Mouse (Mus musculus) ovary, postnatal 14 days (tissue): Measurements from ENCODE around the gene Spcs1.

ENCODE experiments used
- DNase-seq: peaks from one replicate; pipeline ENCODE4 v3.0.0; 2022; ENCODE audit warnings: low spot score

Spcs1 gene

DNA sequence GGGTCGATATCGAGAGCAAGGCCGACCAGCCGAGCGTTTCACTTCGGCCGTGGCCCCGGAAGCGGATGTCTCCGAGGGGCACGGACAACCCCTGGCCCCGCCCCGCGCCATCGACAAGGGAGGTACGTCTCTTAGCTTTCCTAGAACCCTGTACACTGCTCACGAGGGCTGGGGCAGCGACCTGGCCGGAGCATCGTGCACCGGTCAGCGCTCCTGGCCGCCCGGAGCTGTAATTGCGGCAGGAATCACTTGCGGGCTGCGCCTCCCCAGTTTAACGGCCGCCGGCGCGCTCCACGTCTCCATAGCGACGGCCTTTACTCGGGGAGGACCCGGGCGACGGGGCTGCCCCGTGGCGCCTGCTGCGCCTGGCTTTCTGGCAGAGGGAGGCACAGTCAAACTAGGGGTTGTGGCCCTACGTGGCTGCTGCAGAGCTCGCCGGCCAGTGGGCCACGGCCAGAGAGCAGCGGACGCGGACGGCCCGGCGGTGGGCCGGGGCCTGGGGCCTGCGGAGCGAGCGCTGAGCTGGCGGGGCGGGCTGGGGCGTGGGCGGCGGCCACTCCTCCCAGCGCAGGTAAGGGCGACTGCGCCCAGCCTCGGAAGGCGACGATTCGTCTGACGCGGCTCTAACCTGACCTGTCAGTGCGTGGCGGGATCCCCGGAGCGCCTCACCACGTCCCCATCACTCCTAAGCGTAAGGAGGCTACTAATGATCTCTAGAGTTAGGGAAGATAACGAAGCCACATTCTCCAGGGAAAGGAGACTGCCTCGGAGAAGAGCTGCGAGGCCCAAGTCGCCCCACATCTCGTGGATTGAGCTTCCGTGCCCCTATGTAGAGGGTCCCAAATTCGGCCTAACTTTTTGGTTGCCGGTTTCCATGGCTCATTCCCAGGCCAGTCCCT is at the start of gene Spcs1, which contains the start of gene Glt8d1:
Gene Spcs1, minus strand, starts transcription at position 366 of the 899 bp plus-strand sequence.
Gene Glt8d1, plus strand, starts transcription at position 94 of the 899 bp plus-strand sequence.
- peak; percentile 79 for DNase-seq

DNA sequence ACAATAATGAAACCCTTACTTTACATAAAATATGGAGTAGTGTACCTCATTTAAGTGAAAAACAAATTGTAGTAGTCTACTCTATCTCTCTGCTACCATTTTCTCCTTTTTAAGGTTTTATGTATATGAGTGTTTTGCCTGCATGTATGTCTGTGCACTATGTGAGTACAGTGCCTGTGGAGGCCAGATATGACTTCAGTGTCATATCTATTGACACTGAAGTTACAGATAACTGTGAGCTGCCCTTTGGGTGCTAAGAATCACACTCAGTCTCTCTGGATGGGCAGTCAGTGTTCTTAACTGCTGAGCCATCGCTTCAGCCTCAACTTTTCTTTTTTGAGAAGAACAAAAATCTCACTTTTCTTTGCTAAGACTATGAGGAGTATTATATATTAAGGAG is 44.3 kb upstream of the Spcs1 start:
- DNase-seq = no peak

GRCm38 (mm10) chr14:31045296-31045695 is 43.8 kb upstream of the Spcs1 start:
- DNase-seq = no peak

- no peak for DNase-seq
Observed at GRCm38 (mm10) chr14:31025785-31026184, 24.3 kb upstream of the Spcs1 start.

- DNase-seq = no peak
Observed at GRCm38 (mm10) chr14:31022579-31022978, 21.1 kb upstream of the Spcs1 start.

DNA sequence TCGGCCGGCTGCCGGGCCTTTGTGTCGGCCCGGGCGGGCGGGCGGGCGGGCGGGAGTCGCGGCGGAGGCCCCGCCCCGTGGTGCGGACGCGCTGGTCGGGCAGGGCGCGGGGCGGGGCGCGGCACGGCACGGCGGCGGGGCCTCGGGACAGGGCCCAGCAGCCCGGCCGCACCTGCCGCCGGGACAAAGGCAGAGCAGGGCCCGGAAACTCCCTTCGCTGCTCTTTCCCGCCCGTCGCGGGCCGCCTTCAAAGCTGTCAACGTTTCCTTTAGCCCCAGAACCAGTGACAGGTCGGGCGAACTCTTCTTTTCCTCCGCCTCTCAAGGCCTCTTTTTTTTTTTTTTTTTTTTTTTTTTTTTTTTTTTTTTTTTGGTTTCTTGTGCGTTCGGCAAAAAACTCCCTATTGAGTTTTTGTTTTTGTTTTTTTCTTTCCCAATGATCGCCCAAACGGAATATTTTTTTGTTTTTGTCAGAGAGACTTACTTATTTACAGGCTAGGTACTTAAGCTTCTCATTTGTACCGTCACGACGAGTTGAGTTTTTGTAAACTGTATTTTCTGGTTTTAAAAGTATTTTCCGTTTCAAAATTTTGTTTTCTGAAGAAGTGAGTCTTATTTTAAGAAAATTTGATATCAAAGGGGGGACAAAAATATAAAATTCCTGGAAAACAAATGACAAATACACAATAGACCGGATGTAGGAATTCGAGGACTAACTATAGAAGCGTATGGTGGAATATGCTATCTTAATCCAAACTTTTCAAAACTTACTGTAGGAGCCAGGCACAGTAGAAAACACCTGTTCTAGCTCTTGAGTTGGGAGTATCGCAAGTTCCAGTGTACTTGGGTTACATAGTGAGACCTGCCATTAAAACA is 18.1 kb upstream of the Spcs1 start:
- DNase-seq = peak; percentile 52

- peak; percentile 92 for DNase-seq
Observed at GRCm38 (mm10) chr14:31018860-31019291, 17.4 kb upstream of the Spcs1 start, which contains the start of the genes Pbrm1 and Gnl3. Gene Pbrm1, plus strand, starts transcription at chr14:31019138. Gene Gnl3, minus strand, starts transcription at chr14:31019152.

DNA sequence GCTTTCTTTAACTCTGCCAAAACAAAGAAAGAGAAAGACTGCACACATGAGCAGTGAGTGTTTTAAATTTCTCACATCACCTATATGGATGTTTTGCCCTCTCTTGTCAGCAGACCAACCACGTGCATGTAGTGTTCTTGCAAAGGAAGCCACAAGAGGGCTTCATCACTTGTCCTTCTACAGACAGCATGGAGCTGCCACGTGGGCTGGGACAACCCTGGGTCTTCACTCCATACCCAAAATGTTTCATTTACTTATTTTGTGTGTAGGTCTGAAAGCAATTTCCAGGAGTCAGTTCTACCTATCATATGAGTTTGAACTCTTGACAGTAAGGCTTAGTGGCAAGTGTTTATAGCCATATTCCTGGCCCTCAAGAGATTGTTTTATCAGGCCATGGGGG is 16.4 kb upstream of the Spcs1 start:
- DNase-seq = no peak

DNA sequence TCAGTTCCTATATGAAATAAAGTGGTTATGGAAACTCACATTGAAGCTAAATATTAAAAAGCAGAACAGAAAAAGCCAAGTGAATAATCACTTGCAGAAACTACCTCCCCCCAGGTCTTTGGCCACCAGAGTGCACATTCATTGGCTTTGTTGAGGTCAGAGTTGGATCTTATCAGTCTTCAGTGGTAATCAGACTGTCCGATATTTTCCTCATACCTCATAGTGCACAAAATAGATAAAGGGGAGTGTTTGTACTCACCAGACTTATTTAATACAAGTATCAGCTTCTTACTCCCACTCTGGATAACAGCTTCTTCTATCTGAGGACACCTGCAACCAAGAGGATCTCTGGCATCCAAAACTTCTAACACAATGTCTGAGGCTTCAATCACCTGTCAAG is 14.6 kb upstream of the Spcs1 start:
- DNase-seq = no peak

DNA sequence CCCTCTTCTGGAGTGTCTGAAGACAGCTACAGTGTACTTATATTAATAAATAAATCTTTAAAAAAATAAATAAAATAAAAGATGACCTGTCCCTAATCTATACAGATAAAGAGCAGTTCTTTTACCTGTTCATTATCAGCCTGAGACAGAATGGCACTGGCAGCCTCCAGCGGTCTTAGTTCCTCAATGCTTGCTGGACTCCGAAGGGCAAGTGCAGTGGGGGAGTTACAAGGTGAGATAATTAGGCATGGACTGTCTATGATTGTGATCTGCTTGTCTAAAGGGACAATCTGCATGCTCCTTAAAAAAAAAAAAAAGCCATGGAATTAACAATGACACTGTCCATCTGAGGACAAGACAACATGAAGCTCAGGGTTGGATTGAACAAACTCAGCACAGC is 12.5 kb upstream of the Spcs1 start:
- no peak for DNase-seq

- no peak for DNase-seq
Observed at GRCm38 (mm10) chr14:31011588-31011987, 10.1 kb upstream of the Spcs1 start.

GRCm38 (mm10) chr14:31006779-31007178 is 5.3 kb upstream of the Spcs1 start:
- no peak for DNase-seq

DNA sequence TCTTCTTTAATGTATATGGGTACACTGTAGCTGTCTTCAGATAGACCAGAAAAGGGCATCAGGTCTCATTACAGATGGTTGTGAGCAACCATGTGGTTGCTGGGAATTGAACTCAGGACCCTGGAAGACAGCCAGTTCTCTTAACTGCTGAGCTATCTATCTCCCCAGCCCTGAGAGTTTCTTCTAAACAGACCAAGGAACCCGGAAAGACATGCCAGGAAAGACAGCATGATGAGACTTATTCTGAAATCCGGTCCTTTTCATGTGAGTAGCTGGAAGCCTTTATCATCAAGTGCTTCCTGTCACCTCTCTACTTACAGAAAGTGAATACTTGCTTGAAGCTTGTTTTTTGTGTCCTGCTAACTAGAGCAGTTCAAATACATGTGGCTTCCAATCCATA is 3.1 kb upstream of the Spcs1 start:
- DNase-seq = no peak

- DNase-seq = no peak
Observed at GRCm38 (mm10) chr14:31000816-31001306, 611 bp downstream of the Spcs1 start.

DNA sequence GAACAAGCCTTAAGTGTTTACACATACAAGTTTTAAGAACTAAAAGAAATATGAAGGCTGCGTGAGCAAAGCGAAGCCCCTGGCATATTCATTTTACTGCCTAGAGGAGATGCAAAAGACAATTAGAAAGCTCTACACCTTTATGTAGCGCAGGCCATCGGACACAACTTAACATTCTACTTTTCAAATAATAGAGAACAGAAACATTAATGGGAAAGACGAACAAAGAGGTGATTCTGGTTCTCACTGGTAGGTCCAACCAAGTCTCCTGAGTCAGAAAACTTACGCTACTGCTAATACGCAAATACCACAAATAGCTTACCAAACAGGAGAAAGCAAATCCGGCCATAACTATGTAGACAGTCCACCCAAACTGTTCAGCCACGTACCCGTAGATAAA is 1.1 kb downstream of the Spcs1 start:
- no peak for DNase-seq

GRCm38 (mm10) chr14:30996417-30996816 is 5.1 kb downstream of the Spcs1 start:
- DNase-seq = no peak

DNA sequence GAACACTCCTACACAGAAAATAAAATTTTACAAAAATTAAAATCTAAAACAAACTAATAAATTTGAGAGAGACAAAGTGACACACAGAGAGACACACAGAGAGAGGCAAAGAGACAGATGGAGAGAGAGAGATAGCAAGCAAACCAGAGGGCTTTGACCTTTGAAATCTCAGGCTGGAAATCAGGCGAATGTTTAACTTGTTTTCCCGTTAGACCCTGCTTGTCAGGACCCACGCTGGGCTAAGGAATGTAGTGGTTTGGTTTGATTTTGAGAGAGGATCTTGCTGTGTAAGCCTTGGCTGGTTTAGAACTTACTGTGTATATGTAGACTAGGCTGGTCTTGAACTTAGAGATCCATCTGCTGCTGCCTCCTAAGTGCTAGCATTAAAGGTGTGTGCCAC is 25.2 kb downstream of the Spcs1 start:
- no peak for DNase-seq

DNA sequence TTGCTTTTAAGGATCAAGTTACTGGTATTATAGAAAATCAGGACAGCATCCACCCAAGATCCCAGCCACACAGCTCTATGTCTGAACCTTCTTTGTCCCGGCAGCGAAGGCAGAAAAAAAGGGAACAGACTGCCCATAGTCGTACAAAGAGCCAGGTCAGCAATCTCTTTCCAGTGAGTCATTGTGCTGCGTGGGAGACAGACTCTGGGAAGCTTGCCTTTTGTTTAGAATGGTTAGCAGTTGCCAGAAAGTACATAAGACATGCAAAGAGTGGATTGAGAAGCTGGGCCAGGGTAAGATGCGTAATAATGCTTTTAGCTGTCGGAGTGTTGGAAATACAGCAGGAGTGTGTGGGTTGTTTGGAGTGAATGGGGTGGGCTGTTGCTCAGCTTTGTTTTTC is 27.3 kb downstream of the Spcs1 start:
- DNase-seq = peak; percentile 15

DNA sequence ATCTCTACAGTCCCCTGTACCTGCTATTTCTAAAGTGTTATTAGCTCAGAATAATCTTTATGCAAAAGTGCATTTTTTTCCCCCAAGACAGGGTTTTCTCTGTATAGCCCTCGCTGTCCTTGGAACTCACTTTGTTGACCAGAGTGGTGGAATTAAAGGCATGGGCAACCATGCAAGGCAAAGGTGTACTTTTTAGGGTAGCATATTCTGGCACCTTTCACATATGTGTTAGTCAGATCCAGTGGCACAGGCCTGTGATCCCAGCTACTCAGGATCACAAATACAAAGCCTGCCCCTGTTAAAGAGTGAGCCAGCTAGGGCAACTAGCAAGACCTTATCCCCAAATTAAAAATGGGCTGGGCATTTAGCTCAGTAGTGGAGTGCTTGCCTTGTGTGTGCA is 41.1 kb downstream of the Spcs1 start:
- DNase-seq = no peak

DNA sequence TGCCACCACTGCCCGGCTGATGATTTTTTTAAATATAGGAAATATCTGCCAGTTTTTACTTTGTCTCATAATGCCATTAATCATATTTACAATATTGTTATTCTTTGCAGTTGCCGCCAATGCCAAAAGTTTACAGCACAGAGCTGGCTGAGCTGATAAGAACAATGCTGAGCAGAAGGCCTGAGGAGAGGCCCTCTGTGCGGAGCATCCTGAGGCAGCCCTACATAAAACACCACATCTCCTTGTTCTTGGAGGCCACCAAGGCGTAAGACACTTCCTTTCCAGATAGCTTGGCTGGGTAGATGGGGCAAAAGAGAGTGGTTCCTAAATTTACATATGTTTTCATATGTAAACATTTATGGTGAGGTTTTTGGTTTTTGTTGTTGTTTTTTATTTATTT is 42.4 kb downstream of the Spcs1 start:
- no peak for DNase-seq

GRCm38 (mm10) chr14:30958517-30958916 is 43.0 kb downstream of the Spcs1 start:
- DNase-seq = no peak

DNA sequence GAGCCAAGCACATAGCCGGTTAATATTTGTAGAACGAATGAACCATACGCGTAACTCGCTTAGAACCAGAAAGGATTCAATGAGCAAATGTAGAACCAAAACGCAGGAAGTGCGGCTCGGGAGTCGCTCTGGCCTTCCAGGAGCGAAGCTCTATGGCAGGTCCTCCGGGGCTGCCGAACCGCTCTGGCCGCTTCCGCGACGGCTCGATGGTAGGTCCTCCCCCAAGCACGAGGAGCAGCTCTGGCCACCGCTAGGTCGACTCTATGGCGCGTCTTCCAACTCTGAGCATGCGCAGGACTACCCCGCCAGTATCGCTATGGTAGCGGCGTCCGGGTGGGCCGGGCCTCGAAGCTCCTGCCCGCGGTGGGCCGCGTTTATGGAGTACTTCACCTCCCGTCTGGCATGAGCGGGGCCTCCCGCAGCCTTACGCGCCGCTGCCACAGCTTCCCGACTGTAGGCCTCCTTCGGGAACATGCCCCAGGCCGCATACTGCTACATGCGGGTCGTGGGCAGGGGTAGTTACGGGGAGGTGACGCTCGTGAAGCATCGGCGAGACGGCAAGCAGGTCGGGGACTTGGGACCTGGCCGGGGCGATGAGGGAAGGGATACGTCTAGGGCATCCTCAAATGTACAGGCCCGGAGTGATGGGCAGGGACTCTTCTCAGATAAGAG is 50.2 kb downstream of the Spcs1 start, which contains the start of gene Nek4:
Gene Nek4, plus strand, starts transcription at position 224 of the 672 bp plus-strand sequence.
- DNase-seq = peak; percentile 92
